Mouse (Mus musculus): Measurements from ENCODE around the gene Nip7.
A peak's percentile ranks its signal among the peaks of the same experiment; 100 is the strongest.
"Not testable (repeated sequence)": the region's sequence is repeated elsewhere in the genome, so short reads cannot be mapped to it uniquely, and the experiment has no call there.

The Nip7 gene

DNA sequence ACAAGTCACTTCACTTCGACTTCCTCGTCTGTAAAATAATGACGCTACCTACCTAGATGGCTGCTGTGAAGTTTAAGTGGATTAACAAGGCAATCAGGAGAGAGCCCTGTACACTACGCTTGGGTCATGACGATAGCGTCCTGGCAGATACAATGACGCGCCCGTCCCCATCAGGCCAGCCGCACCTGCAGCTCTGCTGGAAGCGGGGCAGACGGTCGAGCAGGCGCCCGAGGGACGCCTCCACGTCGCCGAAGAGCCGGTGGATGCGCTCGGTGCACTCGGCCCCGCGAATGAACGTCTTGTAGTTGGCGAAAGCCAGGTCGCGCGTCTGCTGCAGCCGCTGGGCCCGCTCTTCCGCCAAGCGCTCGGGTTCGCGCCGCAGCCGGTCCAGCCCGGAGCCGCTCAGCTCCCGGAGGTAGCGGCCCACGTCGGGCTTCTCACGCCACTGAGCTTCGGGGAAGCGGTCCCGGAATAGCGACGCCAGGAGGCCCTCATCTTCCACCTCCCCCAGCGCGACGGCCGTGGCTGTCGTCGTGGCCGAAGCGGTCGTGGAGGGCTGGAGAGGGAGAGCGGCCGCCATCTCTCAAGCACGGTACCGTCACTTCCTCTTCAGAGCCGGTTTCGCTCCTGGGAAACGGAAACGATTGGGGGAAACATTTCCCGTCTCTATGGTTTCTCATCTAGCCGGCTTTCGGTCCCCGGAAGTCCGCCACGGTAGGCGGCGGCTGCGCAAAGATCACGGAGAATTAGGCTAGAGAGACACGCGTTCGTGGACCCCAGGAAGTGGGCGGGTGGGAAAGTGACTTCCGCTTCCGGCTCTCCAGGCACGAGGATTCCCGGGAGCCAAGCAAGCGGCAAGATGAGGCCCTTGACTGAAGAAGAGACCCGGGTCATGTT lies at the start of gene Nip7, which contains the start of gene Cog8:
Gene Nip7, plus strand, starts transcription at position 802 of the 897 bp plus-strand sequence.
Gene Cog8, minus strand, starts transcription at position 614 of the 897 bp plus-strand sequence.
- peak; percentile 97 to 98 for DNase-seq

DNA sequence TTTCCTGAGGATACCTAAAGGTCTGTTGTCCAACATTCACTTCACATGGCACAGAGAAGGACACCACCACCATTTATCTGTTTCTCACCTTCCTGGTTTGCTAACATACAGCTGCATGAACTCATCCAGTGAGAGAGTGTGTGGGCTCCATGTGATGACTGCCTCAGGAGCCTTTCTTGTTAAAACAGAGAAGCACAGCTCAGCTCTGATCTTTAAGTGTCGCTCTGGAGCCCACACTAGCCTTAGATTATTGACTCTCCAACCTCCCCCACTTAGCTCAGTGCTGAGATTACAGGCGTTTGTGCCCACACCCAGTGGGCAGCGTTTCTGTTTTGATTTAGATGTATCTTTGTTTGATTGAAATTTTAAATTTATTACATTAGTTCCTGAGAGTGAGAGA lies 48.9 kb upstream of the Nip7 start:
- no peak for DNase-seq

DNA sequence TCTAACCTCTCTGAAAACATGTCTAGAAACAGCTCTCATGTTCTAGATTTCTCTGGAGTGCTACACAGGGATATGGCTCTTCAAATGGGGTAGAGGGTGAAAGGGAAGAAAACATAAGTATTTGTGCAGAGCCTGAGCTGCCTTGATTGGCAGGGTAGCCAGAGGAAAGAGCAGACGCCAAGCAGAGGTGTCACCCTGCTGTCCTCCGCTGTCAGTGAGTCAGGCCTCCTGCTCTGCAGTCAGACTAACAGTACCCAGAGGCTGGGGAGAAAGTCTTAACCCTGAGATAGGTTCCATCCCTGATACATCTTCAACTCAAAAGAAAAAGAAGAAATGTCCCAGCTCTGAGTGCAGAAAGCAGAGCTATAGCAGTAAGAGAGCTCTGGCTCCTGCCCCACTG lies 44.0 kb upstream of the Nip7 start:
- no peak for DNase-seq

DNA sequence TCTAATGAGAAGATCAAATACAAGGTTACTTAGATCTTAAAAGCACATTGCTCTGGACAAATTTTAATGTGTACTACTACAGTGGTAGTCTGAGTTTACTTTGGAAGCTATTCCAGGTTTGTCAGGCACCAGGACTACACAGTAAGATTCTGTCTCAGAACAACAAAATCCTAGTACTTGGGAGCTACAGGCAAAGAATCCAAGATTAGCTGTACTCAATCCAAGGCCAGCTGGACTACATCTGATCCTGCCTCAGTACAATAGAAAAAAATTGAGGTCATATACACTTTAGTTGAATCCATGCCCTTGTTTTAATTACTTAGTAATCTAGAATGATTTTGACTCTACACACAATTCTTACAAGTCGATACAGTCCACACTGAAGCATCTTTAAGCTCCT lies 41.8 kb upstream of the Nip7 start:
- DNase-seq: no peak

DNA sequence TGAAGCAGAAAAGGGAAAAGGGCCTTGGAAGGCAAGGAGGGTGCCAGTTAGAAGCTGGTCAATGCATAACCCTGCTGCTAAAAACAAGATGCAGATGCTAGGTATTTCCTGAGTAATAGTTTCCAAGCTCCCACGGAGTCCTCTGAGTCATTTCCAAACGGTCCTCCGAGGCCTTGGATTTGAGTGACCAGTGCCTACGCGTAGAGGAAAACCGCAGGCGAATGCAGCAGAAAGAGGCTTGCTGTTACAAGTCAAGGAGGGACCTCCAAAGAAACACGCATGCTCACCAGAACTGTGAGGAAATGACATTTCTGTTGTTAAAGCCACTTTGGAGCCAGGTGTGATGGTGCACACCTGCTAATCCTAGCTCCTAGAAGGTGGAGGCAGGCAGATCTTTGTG lies 33.2 kb upstream of the Nip7 start:
- DNase-seq: no peak

DNA sequence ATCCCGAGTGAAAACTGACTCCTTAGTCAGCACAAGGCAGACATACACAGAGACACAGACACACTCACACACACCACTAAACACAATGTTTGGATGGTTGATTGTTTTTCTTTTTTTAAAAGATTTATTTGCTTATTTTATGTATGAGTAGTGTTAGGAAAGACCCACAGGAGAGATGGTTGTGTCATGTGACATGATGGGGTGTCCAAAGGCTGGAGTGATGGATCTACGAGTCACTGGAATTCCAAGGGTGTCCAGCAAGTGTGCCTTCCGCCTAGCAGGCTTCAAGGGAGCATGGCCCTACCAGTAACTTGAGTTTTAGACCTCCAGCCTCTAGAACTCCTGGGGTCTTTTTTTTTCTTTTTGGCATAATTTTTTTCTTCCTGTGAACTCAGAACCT lies 27.4 kb upstream of the Nip7 start:
- no peak for DNase-seq

DNA sequence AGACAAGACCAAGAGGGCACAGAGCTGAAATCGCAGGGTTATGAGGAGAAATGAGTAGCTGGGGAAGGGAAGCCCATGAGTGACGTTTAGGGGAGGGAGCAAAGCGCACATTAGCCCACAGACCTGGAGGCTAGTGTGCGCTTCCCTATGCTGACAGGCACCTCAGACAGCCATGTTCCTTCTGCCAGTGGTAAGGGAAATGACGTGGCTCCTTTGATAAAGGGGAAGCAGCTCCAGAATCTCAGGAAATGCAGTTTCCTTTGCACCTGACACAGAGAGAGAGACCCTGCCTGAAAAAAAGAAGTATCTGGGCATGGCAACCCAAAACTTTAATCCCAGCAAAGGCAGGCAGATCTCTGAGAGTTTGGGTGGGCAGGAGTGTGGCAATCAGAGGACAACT lies 26.6 kb upstream of the Nip7 start:
- DNase-seq: no peak

DNA sequence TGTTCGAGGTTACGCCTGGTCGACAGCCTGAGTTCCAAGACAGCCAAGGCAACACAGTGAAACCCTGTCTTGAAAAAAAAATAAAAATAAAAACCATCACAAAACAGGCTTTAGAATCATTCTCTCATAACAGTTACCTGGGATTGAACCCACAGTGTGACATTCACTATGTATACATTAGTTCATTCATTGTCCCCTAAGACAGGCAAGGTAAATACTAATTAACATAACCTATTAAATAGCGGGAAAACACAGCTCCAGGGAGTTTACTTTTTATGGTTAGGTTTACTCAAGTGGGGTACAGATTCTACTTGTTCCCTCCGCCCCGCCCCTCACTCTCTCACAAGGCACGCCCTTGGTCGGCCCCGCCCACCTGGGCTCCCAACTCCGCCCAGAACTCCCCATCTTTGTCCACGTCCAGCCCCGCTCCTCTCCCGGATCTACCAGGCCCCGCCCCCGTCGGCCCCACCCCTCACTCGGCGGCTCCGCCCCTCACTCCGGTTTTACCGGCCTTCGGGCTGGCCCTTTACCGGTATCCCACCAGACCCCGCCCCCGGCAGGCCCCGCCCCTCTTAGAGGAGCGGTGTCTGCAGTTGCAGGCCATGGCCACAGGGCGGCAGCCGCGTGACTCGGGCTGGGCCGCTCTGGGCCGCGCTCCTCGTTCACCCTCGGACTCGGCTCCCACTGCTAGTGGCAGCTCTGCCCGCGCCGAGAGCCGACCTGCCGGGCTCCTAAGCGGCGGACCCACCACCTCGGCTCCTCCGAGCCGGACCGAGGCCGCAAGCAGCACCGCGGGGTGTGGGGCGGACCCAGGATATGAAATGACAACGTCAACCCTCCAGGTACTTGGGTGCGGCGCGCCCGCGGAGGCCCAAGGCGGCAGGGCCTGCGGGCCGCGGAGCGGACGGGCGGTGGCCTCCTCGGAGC lies 25.8 kb upstream of the Nip7 start, which contains the start of gene Vps4a:
Gene Vps4a, plus strand, starts transcription at position 573 of the 927 bp plus-strand sequence.
- DNase-seq: peak; percentile 97 to 99

DNA sequence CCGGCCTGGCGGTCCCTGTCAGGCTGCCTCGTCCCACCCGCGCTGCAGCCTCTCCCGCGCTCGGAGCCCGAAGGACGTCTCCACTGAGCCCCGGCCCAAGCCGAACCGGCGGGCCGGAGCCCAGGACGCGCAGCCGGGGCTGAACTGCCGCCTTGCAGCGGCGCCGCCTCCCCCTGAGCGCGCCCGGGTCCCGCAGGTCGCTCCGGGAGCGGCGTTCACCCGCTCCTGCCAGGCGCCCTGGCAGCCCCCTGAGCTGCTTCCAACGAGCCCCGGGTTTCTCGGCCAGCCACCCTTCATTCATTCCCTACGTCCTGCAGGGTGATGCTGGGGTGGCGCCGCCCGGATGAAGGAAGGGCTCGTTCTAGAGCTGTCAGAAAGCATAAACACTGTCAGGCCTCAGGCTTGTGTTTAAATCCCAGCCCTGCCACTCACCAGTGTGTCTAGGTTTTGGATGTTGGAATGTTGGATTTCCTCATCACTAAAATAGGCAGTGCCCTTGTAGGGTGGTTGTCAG lies 25.0 kb upstream of the Nip7 start:
- DNase-seq: no peak

DNA sequence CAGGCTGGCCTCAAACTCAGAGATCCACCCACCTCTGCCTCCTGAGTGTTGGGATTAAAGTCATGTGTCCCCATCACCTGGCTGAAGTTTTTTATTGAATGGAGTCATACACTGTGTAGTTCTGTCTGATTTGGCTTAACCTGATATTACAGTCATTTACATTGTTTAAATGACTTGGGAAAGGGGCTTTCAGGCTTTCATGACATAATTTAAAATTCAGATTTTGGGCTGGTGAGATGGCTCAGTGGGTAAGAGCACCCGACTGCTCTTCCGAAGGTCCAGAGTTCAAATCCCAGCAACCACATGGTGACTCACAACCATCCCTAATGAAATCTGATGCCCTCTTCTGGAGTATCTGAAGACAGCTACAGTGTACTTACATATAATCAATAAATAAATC lies 23.1 kb upstream of the Nip7 start:
- not testable (repeated sequence) for DNase-seq

DNA sequence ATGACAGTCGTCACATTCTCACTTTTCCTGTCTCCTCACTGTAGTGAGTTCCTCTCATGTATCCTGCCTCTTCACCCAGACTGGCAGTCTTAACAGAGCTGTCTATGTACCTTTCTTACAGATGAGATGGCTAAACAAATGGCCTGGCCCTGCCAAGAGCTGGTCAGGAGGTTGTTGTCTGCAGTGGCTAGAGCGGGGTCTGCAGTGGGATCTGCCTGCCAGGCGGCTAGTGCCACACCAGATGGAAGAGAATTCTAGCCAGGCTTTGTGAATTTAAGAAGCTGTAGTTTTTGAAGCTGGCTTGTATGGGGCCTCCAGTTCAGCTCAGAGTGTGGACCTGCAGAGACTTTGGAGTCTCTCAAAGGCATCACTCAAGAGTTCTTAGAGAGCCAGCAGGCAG lies 21.0 kb upstream of the Nip7 start:
- DNase-seq: no peak

DNA sequence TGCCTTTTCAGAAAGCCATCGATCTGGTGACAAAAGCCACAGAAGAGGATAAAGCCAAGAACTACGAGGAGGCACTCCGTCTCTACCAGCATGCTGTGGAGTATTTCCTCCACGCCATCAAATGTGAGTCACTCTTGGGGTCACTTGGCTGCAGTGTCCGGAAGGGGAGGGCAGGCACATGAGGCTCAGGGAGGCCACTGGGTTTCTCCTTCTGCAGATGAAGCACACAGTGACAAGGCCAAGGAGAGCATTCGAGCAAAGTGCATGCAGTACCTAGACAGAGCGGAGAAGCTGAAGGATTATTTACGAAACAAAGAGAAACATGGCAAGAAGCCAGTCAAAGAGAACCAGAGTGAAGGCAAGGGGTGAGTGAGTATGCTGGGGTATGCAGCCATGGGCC lies 20.1 kb upstream of the Nip7 start:
- peak; percentile 30 to 41 for DNase-seq

DNA sequence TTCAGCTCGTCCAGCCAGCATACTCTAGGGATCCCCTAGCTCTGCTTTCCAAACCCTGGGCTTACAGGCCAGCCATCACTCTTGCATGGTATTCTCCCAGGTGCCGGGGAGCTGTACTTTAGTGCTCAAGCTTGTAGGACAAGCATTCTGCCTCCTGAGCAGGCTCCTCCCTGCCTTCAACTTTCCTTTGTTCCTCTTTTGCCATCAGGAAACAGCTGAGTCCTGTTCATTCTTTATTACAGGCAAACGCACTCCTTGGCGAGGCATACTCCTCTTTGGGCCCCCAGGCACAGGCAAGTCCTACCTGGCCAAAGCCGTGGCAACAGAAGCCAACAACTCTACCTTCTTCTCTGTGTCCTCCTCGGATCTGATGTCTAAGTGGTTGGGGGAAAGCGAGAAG lies 16.0 kb upstream of the Nip7 start:
- no peak for DNase-seq

DNA sequence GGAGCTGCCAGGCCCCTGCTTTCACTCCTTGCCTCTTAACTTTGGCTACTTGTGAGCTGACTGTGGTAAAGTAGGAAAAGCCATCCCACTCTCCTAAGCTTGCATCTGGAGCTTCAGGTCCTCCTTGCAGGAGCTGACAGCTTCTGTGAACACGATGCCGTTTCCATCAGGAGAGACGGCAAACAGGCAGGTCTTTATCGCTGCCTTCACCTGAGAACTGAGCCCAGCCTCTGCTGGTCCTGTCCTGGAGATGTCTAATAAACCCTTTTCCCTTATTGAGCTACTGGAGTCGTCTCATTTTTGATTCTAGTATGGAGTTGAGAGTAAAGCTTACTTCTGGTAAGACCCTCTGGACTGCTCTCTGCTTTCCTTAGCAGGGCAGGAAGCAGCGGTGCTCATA lies 11.2 kb upstream of the Nip7 start:
- DNase-seq: no peak

DNA sequence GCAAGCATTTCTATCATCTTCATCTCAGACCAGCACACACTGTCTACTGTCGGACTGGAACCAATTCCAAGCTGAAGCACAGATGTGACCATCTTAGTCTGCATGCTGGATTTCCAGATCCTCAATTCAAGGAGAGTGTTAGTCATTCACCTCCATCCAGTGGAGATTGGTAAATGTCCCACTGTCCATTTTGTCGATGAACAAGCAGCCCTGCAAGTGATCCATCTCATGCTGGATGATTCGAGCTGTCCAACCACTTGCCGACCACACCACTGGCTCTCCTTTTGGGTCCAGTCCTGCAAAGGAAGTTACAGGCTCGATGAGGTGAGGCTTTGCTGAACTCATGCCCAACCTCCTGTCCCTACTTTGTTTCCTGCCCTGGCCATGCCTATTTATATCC lies 9.7 kb upstream of the Nip7 start:
- no peak for DNase-seq

DNA sequence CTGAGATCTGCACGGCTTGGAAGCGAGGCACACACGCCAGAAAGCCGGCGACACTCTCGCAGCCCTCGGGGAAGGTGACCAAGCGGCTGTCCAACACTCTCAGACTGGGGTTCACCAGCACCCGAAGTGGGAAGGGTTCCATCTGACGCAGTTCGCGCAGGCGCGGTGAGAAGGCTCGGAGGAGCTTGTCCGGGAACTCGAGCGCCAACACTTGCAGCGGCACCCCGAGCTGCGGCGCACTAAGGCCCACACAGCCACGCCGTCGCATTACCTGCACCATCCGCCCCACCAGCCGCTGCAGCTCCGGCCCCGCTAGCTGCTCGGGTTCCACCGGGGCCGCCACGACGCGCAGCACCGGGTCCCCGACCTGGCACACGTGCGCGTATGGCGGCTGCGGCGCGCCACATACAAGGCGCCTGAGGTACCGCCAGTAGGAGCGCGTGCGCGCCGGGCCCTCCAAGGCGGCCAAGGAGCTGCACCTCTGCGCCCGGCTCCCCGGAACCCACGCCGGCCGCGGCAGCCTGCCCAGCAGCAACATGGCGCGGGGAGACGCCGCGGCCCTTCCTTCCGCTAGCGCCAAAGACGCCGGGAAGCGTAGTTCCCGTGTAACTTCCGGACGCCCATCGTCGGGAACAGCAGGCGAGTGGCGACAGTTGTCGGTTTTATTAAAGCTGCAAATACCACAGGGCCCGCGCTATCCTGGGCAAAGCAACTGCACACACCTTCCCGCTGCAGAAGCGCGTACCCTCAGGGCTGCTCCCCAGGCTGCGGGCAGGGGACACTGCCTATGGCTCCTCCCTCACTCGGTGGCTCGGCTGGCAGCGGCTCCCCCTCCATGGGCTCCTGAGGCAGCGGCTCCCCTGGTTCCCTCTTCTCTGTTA lies 8.4 kb upstream of the Nip7 start, which contains the start of gene Pdf:
Gene Pdf, minus strand, starts transcription at position 554 of the 881 bp plus-strand sequence.
- DNase-seq: peak; percentile 72 to 81

DNA sequence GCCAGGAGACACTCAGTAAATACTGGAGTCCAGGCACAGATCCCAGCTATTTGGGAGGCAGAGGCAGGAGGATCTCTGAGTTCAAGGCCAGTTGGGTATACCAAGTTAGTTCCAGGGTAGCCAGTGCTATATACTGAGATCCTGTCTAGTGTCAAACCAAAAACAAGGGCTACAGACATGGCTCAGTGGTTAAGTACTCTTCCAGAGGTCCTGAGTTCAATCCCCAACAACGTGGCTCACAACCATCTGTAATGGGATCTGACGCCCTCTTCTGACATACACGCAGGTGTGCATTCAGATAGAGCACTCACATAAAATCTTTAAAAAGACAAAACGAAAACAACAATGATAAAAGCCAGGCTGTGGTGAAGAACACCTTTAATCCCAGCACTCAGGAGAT lies 7.2 kb upstream of the Nip7 start:
- no peak for DNase-seq

DNA sequence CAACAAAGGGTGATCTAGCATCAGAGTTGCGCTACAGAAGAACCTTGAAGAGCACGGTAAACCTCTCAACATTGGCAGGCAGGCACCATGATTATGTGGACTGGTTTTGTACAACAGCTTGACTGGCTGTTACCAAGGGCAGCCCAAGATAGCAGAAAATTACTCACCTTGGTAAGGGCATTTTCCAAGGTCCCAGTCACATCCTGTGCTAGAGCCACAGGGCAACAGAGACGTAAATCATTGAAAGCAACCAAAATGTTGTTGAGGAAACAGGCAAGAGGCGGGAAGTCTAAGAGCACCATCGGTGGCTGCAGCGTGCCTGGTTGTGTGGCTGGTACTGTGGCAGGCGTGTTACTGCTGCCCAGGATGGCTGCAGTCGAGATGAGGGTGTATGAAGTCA lies 4.6 kb upstream of the Nip7 start:
- no peak for DNase-seq

DNA sequence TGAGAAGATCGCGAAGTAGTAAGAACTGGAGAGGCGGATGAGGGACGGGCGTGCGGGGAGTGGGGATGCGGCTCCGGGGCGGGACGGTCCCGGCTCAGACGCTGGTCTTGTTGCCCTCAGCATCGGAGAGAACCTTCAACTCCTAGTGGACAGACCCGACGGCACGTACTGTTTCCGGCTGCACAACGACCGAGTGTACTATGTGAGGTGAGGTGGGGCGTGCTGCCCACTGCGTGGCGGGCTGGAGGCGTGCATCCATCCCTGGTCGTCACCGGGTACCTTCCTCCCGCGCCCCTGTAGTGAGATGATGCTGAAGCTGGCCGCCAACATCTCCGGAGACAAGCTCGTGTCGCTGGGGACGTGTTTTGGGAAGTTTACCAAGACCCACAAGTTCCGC lies 294 bp downstream of the Nip7 start:
- no peak for DNase-seq

DNA sequence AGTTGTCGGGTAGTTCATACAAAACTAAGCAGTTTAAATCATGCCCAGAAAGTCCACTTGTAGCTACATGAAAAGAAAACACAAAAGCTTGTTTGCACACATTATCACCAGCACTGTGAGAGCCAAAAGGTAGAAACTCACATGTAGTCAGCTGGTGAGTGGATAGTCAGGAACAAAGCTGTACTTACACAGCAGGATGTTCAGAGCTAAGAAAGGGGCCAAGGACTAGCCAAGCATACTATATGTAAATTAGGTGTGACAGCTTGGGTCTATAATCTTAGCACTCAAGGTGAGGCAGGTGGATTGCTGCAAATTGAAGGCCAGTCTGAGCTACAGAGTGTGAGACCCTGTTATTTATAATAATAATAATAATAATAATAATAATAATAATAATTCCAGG lies 5.9 kb downstream of the Nip7 start:
- no peak for DNase-seq

DNA sequence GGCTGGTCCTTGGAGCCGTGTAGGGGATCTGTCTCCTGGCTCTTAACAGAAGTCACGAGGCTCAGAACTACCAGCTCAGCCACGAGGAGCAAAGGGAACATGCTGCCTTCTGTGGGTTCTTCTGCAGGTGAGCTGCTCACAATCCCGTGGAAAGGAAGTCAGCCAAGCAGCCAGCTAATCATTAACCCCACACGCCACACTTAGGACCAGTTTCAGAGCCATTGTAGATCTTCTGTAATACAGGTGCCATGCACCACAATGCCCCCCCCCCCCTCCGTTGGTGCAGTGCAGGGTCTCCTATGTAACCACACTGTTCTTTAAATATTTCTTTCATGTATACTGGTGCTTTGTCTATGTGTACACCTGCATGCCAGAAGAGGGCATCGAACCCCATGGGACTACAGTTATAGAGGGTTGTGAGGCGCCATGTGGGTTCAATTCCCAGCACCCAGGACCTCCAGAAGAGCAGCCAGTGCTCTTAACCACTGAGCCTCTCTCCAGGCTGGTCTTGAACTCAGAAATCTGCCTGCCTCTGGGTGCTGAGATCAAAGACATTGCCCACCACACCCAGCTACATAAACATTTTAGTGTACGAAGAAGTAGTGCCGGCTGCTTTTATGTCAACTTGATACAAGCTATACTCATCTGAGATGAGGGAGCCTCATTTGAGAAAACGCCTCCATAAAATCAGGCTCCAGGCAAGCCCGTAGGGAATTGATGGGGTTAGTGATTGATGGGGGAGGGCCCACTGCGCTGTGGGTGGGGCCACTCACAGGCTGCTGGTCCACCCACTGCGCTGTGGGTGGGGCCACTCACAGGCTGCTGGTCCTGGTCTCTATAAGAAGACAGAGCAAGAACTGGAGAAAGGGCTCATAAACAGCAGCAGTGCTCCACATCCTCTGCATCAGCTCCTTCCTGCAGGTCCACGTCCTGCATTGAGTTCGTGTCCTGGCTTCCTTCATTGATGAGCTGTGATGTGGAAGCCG lies 9.1 kb downstream of the Nip7 start, which contains the start of gene Tmed6:
Gene Tmed6, minus strand, starts transcription at position 134 of the 986 bp plus-strand sequence.
- peak; percentile 89 to 90 for DNase-seq

Measured in kidney, adult 8-10 months (tissue).